Mouse (Mus musculus): ENCODE data around the gene Lix1l.
A peak's percentile ranks its signal among the peaks of the same experiment; 100 is the strongest.
"Not testable (repeated sequence)": the region's sequence is repeated elsewhere in the genome, so short reads cannot be mapped to it uniquely, and the experiment has no call there.

Lix1l gene

DNA sequence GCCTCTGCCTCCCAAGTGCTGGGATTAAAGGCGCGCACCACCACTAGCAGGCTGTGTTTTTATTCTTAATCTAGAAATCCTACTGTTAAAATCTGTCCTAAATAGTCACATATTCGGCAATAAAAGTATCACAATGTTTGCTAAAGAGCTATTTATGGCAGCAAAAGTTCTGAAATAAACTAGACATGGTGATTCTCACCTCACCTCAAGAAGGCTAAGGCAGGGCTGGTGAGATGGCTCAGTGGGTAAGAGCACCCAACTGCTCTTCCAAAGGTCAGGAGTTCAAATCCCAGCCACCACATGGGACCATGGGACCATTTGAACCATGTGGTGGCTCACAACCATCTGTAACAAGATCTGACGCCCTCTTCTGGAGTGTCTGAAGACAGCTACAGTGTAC is 10.3 kb upstream of the Lix1l start:
- DNase-seq: no peak

DNA sequence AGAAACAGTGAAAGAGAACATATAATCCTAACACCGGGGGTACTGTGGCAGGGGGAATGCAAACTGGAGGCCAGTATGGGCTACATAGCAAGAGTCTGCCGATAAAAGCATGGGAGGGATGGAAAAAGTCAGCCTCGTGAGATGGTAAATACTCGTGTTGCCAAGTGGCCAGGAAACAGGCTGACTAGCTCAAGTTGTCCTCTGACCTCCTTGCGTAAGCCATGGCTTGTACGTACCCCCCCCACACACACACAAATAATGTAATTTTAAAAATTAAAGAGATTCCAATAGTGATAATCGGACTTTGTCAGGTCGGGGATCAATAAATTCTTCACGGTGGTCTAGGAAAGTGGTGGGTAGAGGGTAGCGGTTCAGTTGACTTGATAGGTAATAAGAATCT is 7.6 kb upstream of the Lix1l start:
- peak; percentile 47 for DNase-seq

DNA sequence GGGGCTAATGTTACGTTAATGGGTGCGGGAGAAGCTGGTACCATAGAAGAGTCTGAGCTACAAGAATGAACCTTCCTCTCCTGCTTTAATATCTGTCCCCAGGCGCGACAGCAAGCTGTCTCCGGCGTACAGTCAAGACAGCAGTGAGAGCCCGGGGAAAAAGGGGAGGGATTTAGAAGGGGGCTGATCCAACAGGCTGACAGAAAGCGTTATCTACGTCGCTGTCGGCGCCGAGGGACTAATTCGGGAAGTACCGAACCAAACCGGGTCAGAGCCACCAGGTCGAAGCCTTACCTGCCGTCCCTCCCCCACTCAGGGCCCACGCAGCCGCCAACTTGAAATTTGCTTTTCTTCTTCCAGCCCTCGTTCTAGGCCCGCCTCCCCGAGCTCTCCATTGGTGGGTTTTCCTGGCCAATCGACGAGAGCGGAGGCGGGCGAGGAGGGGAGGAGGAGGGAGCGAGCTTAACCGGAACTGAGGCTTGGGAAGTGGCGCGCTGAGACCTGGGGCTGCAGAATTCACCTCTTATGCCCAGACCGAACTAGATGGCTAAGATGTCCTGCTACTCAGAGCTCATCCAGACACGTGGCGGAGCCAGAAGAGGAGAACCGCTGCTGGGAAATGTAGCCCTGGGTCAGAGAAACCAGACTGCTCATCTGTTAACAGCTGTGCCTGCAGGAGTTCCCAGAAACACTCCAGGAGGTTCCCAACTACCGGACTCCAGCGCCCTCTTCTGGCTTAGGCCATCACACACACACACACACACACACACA is 7.0 kb upstream of the Lix1l start, which contains the start of gene Polr3gl:
Polr3gl (minus strand) TSS at position 392 of the 771 bp plus-strand sequence.
- DNase-seq: peak; percentile 97

DNA sequence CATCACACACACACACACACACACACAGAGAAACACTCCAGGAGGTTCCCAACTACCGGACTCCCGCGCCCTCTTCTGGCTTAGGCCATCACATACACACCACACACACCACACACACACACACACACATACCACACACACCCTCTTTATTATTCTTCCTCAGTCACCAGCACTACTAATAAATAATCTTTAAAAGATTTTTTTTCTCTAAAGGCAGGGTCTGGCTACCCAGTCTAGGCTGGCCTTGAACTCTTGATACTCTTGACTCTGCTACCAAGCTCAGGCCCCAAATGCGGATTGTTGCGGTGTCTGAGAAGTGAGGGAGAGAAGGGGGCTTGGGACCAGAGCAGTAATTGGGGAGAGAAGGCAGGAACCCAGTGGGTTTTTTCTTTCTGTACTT is 6.1 kb upstream of the Lix1l start:
- no peak for DNase-seq

DNA sequence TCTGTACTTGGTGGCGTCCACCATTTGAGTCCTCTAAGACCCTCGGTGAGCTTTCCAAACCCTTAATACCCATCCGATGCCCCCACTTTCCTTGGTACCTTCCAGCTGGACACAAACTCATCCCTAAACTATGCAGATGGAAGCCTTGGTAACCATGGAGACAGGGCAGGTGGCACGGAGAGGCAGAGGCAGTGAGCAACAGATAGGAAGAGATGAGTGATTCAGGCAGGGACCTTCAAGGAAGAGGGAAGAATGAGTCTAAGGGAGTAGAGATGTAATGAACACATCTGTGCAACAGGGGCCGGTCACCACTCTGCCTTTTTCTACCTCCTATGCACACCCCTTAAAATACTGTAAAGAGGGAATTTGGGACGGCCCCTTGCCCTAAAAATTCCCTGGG is 5.3 kb upstream of the Lix1l start:
- DNase-seq: peak; percentile 53

GRCm38 (mm10) chr3:96596228-96596707 is 4.7 kb upstream of the Lix1l start, which contains the start of gene Ankrd34a:
Gene Ankrd34a, plus strand, starts transcription at chr3:96596636.
- DNase-seq: peak; percentile 92

DNA sequence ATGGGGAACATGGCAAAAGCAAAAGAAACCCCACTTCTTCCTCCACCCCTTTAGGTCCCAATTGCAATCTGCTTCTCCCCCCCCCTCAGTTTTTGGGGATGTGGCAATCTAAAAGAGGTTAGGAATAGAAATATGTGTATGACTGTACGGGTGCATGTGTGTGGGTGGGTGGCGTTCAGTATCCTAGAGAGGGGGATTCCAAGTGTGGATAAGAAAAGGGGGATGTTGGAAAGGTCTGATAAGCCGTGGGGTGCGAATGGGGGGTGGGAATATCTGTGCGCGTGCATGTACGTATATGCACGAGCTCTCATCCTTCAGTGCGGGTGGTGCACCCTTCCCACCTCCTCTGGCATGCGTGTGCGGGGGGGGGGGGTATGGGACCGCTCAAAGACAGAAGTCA is 4.1 kb upstream of the Lix1l start:
- peak; percentile 55 for DNase-seq

DNA sequence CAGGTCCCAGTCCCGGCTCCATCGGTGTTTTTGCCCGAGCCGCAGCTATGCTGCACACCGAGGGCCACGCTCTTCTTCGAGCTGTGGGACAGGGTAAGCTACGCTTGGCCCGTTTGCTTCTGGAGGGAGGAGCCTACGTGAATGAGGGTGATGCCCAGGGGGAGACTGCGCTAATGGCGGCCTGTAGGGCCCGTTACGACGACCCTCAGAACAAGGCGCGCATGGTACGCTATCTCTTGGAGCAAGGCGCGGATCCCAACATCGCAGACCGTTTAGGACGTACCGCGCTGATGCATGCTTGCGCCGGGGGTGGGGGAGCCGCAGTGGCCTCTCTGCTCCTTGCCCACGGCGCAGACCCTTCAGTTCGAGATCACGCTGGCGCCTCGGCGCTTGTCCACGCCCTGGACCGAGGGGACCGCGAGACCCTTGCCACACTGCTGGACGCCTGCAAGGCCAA is 3.5 kb upstream of the Lix1l start:
- peak; percentile 59 for DNase-seq

GRCm38 (mm10) chr3:96598156-96599068 is 2.5 kb upstream of the Lix1l start:
- peak; percentile 65 for DNase-seq

GRCm38 (mm10) chr3:96599069-96599393 is 1.9 kb upstream of the Lix1l start:
- peak; percentile 32 for DNase-seq

DNA sequence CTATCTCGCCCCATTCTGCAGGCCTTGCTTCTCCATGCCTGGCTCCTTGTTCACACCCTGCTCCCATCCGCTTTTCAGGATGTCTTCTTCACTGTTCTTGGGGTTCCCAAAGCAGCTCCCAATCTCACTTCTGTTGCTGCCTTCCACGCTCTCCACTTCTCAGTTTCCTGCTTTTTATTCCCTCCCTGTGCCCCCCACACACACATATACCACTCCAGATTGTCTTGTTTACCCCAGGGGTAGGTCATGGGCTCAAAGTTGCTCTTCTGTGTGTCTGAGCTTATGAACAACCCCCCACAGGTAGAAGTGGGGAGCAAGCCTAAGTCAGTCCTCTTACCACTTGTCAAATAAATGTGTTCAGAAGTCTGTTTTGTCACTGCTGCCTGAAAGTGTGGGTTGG is 1.5 kb upstream of the Lix1l start:
- DNase-seq: no peak

- DNase-seq: peak; percentile 65
These were observed 370 bp downstream of the Lix1l start for GRCm38 (mm10) chr3:96601251-96601787.

GRCm38 (mm10) chr3:96601941-96602703 is 1.2 kb downstream of the Lix1l start:
- peak; percentile 41 for DNase-seq

DNA sequence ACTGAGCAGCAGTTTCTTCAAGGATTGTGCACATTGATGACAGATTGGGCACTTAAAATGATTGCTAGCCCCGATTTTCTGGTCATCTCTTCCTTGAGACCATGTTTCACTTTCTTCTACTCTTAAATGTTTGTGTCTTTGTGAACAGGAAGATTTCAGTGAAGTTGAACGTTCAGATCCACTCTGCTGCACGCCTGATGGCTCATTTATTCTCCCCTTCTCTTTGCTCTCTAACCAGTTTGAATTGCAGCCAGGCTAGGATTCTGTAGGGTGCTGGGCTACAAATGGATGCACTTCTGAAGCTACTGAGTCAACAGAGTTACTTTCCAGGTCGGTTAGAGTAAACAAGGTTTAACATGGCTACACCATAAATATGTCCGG is 1.7 kb downstream of the Lix1l start:
- DNase-seq: no peak

- peak; percentile 45 for DNase-seq
These were observed 2.4 kb downstream of the Lix1l start for GRCm38 (mm10) chr3:96603311-96603710.

- not testable (repeated sequence) for DNase-seq
These were observed 5.1 kb downstream of the Lix1l start for GRCm38 (mm10) chr3:96606007-96606406.

GRCm38 (mm10) chr3:96606618-96607017 is 5.7 kb downstream of the Lix1l start:
- DNase-seq: no peak

- no peak for DNase-seq
These were observed 17.0 kb downstream of the Lix1l start for GRCm38 (mm10) chr3:96617941-96618340.

- no peak for DNase-seq
These were observed 22.3 kb downstream of the Lix1l start for GRCm38 (mm10) chr3:96623201-96623600.

DNA sequence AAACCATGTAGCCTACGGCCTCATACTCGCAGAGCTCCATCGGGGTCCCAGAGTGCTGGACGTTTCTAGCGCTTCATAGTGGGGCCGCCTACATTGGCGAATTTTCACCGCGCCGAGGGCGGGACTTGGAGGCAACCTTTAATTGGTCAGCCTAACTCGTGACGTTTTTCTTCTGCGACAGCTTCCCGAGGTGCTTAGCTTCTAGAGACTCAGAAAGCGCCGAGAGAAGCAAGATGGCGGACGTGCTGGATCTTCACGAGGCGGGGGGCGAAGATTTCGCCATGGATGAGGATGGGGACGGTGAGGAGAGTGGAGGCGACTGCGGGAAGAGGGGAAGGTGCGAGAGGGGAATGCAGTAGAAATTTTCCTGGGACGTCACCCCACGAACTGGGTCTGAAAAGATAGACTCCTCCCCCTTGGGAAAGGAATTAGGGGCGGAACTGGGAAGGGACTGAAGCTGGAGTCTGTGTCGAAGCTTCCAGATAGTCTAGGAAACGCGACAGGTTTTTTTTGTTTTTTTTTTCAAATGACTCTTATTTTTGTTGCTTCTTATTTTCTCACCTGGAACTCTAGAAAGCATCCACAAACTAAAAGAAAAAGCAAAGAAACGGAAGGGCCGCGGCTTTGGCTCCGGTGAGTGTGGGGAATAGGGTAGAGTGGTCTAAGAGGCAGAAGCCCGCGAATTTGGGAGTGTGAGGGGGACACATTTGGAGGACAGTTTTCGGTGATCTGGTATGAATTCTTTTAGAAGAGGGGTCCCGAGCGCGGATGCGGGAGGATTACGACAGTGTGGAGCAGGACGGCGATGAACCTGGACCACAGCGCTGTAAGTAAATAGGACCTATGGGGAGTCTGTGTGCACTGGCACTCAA is 29.0 kb downstream of the Lix1l start, which contains the start of gene Rbm8a:
Rbm8a (plus strand) TSS at position 205 of the 872 bp plus-strand sequence.
- DNase-seq: peak; percentile 95

DNA sequence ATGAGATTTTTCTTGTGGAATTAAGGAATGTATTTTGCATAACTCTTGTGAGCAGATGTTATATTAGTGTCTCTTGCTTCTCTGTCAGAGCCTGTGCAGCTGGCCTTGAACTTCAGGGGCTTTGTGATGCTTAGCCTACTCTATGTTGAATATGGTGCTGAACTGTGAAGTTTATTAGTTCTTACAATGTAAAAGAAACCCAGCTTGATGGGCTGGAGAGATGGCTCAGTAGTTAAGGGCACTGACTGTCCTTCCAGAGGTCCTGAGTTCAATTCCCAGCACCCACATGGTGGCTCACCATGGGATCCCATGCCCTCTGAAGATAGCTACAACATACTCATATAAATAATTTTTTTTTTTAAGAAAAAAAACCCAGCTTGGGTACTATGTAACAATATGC is 31.1 kb downstream of the Lix1l start:
- no peak for DNase-seq
